Mouse (Mus musculus) mouse trophoblast stem cell (cell line): ENCODE measurements around the gene Dynlt1c.
"Not testable (repeated sequence)": the region's sequence is repeated elsewhere in the genome, so short reads cannot be mapped to it uniquely, and the experiment has no call there.

Experiments used
- in situ Hi-C, 2 experiments: fragments of 300-500 bp; cut with MseI, MboI; formaldehyde crosslinking; loops; 2 replicates in 1 of 2; 3 replicates in 1 of 2; pipeline ENCODE4 v1.15.1; 2025

Gene Dynlt1c

GRCm38 (mm10) chr17:6601204-6601911 lies at the start of gene Dynlt1c:
Dynlt1c (plus strand) TSS chr17:6601671.
- in situ Hi-C loops: not testable (repeated sequence)

- in situ Hi-C loops: not testable (repeated sequence)
These were observed 47.7 kb upstream of the Dynlt1c start for GRCm38 (mm10) chr17:6553798-6554197.

- in situ Hi-C loops: not testable (repeated sequence)
These were observed 47.2 kb upstream of the Dynlt1c start for GRCm38 (mm10) chr17:6554243-6554642.

- in situ Hi-C loops: not testable (repeated sequence)
These were observed 41.9 kb upstream of the Dynlt1c start for GRCm38 (mm10) chr17:6559447-6560133.

GRCm38 (mm10) chr17:6564866-6565265 lies 36.6 kb upstream of the Dynlt1c start:
- in situ Hi-C loops: not testable (repeated sequence)

GRCm38 (mm10) chr17:6567908-6568307 lies 33.6 kb upstream of the Dynlt1c start:
- in situ Hi-C loops: not testable (repeated sequence)

- in situ Hi-C loops: not testable (repeated sequence)
These were observed 30.2 kb upstream of the Dynlt1c start for GRCm38 (mm10) chr17:6571296-6571695.

- in situ Hi-C loops: not testable (repeated sequence)
These were observed 29.3 kb upstream of the Dynlt1c start for GRCm38 (mm10) chr17:6572202-6572601.

GRCm38 (mm10) chr17:6575376-6575775 lies 26.1 kb upstream of the Dynlt1c start:
- in situ Hi-C loops: not testable (repeated sequence)

- in situ Hi-C loops: not testable (repeated sequence)
These were observed 12.8 kb upstream of the Dynlt1c start for GRCm38 (mm10) chr17:6588672-6589071.

GRCm38 (mm10) chr17:6592109-6592508 lies 9.4 kb upstream of the Dynlt1c start:
- in situ Hi-C loops: not testable (repeated sequence)

- in situ Hi-C loops: not testable (repeated sequence)
These were observed 7.6 kb upstream of the Dynlt1c start for GRCm38 (mm10) chr17:6593896-6594295.

GRCm38 (mm10) chr17:6595776-6596497 lies 5.5 kb upstream of the Dynlt1c start:
- in situ Hi-C loops: not testable (repeated sequence)

GRCm38 (mm10) chr17:6598356-6598755 lies 3.1 kb upstream of the Dynlt1c start:
- in situ Hi-C loops: not testable (repeated sequence)

GRCm38 (mm10) chr17:6600216-6600911 lies 1.1 kb upstream of the Dynlt1c start:
- in situ Hi-C loops: not testable (repeated sequence)

GRCm38 (mm10) chr17:6602205-6602604 lies 734 bp downstream of the Dynlt1c start:
- in situ Hi-C loops: not testable (repeated sequence)

- in situ Hi-C loops: not testable (repeated sequence)
These were observed 3.9 kb downstream of the Dynlt1c start for GRCm38 (mm10) chr17:6605347-6605746.

- in situ Hi-C loops: not testable (repeated sequence)
These were observed 12.1 kb downstream of the Dynlt1c start for GRCm38 (mm10) chr17:6613524-6613923.

GRCm38 (mm10) chr17:6614316-6614715 lies 12.8 kb downstream of the Dynlt1c start:
- in situ Hi-C loops: not testable (repeated sequence)

- in situ Hi-C loops: not testable (repeated sequence)
These were observed 15.3 kb downstream of the Dynlt1c start for GRCm38 (mm10) chr17:6616731-6617130.

GRCm38 (mm10) chr17:6617689-6618400 lies 16.4 kb downstream of the Dynlt1c start:
- in situ Hi-C loops: not testable (repeated sequence)
